Mouse (Mus musculus) brain, embryonic 18.5 days (tissue): ENCODE data around the gene Dock4.
"Not testable (repeated sequence)": the region's sequence is repeated elsewhere in the genome, so short reads cannot be mapped to it uniquely, and the experiment has no call there.

Experiments
- DNase-seq: peaks from one replicate; pipeline ENCODE4 v3.0.0-alpha.2; 2012; ENCODE audit warnings: low read depth, low spot score

The Dock4 gene

DNA sequence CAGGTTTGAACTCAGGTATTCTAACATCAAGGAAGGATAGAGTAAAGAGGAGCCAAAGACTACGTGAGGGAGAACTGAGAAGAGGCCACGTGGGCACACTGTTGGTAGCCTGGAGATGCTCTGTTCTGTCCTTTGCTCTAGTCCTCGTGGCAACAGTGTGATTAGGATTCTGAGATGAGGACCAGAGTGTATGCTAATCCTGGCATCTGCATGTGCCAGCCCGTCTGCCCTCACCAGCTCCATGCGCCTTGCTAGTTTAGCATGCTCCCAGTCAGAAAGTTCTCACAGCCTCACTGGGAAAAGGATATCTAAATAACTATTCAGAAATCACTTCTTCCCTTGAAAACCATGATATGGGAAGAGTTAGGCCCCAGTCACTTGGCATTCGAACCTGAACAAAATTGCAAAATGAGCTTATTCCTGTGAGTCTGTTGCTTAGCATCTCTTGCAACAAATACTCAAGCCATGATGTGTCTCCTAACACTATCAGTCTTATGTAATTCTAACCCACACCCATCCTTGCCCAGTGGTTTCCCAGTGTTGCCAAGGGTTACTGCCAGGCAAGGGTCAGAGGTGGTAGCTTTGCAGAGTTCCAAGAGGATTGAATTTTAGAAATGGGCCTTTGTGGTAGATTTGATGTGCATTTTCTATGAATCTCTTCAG is 372.4 kb downstream of the Dock4 start:
- no peak for DNase-seq

DNA sequence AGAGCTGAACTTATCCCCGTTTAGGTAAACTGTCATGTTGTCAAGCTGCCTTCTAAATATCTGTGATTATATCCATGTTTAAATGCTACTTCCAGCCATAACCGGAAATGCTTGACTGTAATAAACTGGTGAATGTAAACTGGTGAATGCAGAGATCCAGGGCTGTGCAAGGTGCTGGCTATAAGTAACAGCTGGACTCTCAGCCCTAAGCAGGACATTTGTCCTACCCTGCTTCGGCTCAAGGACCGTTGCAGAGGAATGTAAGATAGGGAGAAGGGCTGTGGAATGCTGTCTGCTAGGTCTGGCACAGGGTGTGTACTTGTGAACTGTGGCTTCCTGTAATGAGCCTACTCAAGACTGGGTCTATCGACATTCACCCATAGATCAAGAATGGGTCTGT is 377.9 kb downstream of the Dock4 start:
- no peak for DNase-seq

DNA sequence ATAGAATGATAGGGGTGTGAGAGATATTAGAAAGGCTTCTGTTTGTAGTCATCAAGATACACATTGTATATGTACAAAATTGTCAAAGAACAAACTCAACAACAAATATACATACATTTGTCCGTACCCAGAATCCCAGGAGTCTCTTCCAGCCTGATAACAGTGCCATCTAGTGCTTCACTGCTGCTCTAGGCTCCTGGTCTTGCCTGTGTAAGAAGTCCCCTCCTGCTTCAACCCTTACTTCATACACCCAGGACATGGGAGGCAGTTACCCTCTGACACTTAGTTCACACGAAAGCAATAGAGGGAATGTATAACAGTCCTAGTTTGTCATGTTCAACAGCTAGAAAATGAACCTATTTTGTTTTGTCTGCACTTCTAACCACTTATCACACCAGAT is 378.5 kb downstream of the Dock4 start:
- DNase-seq = no peak

DNA sequence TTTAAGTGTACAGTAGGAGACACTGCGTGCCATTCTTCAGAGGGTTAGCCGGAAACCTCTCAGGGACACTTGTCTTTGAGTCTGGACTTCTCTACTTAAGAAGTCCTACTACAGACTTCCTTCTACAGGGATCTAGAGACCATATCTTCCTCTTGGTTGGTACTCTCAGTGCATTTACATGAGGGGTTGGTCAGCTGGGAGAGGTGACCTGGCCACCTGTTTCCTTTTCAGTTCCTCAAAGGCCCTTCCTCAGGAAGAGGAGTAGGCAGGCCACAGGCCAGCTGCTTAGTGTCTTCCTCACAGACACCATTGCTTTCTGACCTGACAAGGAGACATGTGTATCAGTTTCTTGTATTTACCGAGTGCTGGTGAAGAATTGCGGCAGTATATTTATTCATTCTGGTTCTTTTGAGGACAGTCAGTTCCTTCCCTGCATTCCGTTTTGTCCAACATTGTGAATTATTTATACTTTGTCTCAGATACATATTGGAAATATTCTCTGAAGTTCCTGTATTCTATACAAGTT is 380.2 kb downstream of the Dock4 start:
- DNase-seq = no peak

DNA sequence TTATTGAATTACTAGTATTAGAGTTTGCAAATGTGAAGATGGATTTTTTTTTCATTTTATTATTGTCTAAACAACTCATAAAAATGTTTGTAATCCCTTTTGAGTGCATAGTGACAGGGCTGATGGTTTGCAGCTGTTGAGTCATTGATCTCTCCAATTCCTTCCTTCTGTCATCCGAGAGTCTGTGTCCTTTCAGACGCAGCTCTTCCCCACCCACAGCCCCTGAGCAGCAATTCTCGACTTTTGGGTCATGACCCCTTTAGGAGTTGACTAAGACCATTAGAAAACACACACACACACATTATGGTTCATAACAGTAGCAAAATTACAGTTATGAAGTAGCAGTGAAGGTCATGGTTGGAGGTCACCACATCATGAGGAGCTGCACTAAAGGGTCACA is 380.7 kb downstream of the Dock4 start:
- DNase-seq = no peak

DNA sequence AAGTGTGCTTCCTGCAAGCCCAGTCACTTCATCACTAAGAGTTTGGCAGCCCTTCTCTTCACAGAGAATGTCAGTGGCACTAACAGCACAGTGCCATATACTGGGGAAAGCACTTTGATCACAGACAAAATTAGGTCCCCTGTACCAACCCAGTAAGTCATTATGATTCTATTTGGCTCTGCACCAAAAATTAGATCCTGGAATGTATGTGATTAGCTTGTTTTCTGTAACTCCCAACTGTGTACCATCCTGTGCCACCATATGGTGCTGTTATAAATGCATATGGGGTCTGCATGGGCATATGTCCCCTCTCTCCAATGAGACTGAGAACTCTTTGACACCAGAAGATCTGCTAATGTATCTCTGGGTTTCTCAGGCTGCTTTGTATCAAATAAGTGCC is 382.3 kb downstream of the Dock4 start:
- no peak for DNase-seq

DNA sequence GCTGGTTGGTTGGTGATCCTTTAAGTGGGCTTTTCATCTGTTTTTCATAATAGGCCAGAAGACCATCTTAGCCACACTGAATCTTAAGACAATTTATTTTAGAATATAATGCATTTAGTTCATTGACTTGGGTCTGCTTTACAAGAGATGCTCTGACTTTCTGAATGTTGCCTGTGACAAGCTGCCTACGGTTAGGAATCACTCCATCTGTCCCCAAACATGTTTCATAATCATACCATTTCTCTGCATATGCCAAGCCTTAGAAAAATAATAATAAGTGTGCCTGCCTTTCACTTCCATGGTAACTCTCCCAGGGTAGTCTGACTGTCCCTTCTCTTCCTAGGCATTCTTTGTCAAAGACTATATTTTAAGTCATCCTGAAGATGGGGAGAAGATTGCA is 383.5 kb downstream of the Dock4 start:
- DNase-seq = no peak

DNA sequence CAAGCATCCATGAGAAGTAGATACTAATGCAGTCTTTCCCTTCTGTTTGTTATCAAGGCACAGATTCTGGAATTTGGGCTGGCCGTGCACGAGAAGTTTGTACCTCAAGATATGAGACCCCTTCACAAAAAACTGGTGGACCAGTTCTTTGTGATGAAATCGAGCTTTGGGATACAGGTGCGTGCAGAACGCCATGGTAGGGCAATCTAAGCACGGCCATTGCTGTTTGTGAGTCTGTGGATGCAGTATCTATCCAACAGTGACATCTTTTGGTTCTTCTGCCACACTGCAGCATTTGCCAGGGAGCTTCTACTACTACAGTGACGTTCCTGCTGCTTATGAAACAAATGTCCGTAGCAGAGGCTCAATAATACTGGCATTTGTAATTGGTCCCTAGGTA is 386.4 kb downstream of the Dock4 start:
- DNase-seq = no peak

DNA sequence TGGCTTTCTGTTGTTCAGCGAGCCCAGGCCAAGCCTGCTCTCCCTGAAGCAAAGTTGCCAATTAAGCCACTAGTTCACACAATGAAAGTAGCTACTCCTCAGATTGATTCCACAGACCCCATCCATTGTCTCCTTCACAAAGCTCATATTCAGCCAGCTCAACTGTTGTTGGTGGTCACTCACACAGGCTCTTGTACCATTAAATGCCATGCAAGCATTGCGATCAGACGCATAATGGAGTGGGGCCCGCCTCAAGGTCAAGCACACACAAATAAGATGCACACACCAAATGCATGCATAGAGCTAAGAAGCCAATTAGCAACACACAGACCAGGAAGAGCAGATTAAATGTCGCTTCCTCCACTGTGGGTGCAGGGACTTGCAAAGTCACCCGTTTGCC is 391.2 kb downstream of the Dock4 start:
- DNase-seq = no peak

DNA sequence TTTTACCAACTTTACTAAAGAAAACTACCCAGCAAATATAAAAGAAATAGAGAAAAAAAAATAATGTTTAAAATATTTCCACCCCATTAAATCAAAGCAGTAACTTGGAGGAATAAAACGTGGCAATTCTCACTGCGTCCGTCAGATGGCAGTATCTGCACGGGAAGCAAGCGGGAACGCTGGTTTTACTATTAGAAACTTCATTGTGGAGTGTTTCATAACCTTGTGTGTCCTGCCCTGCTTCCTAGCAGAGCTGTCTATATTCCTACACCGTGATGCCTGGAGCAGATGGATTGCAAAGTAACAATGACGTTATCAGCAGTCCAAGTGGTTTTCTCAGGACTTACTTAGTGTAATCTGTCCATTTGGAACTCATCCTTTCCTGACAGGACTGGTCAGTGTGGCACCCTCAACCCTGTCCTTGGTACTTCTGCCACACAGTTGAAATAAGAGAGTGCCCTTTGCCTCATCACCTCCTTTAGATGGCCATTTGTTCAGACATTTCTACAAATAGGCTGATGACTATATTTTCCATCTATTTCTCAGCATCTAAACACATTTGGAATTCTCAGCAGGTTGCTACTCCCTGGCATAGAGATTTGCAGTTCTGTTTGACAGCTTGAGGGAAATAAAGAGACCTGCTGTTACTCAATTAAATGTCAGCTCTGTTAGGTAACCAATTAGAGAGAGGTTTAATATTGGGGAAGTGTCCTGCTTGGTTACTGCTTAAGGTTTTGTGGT is 392.0 kb downstream of the Dock4 start:
- DNase-seq = no peak

DNA sequence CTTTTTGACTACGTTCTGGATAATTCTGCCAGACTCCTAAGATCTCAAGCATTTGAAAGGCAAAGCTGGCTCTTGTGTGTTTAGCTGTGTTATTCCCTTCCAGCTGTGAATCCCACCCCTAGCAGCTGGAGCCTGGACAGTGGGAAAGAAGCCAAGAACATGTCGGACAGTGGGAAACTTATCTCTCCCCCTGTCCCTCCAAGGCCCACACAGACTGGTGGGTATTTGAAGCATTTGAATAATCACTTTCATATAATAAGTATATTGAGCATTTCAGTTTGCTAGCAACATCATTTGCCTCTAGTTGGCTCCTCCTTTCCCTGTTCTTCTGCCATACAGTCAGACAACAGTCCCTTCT is 392.6 kb downstream of the Dock4 start:
- no peak for DNase-seq

DNA sequence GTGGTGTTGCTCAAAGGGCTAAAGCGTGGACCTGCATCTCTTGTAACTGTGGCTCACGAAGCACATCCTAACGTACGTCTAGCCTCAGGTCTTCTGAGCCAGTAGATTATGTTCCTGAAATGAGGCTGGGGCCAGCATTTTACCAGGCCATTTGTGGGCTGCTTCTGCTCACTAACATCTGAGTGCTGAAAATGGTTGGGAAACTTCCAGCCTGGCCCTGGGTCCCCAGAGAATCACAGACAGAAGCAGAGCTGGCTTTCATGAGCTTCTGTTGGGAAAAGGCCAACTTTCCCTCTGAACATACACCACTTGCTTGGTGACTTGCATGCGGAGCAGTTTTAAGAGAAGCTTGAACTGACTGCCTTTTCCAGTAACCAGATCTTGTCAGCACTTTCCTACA is 393.2 kb downstream of the Dock4 start:
- no peak for DNase-seq

DNA sequence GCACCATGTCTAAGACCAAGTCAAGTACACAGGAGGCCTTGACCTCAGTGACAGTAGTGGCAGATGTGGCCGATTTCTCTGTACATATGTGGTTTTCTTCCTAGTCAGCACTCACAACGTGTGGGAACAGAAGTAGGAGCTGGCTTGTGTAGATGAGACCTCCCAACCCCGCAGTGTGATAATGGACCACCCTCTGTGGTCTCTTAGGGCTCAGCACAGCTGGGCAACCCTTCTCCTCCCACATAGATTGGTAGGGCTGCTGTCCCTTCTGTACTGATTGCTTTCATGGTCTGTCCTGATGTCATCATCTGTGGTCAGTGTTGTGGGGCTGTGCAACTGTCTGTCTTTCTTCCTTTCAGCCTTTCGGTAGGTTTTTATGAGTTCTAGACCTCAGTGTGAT is 394.1 kb downstream of the Dock4 start:
- DNase-seq = no peak

DNA sequence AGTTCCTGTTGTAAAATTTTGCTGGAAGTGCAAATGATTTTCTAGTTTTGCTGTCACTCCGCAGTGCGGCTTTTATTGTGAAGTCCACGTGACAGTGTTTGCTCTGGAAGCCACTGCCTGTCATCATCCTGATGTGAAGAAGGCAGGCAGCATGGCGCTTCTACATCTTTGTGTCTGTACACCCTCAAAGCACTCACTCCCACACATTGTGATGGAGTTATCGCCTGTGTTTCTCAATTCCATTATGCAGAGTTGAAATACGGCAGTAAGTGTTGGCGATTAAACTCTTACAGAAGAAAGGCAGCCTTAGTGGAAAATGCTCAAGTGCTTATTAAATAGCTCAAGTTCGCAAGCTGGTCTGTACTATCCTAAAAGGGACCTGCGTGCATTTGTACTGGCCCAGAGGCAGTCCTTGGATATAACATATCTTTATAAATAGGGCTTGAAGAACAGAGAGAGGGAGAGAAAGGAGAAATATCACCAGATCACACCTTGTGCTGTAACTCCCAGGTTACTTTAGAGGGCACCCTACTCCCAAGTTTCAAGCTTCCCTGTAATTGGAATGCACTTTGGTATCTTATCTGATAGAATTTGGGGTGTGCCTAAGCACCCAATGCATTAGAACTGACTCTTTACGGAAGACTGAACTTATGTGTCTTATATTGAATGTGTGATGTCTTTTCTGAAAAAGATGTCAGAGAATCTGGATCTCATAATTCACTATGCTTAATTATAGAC is 396.7 kb downstream of the Dock4 start:
- DNase-seq = no peak

DNA sequence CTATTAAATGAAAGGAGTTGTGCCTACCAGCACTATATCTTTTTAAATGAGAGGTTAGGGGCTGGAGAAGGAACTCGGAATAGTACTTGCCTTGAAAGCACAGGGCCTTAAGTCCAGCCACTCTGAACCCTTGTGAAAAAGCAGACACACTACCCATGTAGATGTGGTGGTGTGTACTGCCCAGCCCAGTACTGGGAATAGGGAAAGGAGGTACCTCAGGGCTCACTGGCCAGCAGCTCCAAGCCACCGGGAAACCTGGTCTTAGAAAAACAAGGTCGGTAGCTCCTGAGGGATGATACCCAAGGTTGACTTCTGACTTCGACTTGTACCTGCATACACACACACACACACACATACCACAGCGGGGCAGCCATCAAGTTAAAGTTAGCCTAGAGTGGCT is 397.2 kb downstream of the Dock4 start:
- DNase-seq = no peak

DNA sequence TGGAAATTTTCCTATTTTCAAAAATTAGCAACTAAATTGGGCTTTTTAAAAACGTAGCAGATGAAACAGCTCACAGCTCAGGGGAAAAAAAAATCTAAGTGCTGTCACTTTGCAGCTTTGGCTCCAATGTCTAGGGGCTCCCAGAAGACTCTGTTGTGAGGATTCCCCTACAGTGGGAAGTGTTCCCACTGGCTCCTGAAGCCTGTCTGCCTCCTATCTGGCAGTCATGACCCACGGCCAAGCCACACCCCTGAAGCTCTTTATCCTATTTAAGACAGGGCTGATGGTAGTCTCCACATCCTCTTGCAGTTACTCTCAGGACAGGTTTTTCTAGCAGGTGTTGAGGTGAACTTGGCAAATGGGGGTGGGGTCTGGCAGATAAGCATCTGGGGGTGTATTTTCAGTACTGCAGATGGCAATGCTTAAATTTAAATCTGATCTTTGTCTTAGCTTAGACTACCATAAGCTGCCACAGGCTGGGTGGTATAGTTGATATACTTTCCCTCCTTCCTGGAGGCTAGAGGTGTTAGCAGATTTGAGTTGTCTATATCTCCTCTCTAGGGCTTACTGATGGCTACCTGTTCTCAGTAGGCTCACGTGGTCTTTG is 397.8 kb downstream of the Dock4 start:
- no peak for DNase-seq

DNA sequence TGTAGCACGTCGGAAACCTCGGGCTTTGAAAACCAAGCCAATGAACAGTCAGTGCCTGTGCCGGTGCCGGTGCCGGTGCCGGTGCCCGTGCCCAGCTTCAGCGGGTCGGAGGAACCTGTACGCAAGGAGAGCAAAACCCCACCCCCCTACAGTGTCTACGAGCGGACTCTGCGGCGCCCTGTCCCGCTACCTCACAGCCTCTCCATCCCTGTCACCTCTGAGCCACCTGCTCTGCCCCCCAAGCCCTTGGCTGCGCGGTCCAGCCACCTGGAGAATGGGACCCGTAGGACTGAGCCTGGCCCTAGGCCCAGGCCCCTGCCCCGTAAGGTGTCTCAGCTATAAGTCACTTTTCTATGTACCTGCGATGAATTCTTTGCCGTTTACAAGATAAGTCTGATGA is 398.6 kb downstream of the Dock4 start:
- DNase-seq = no peak

DNA sequence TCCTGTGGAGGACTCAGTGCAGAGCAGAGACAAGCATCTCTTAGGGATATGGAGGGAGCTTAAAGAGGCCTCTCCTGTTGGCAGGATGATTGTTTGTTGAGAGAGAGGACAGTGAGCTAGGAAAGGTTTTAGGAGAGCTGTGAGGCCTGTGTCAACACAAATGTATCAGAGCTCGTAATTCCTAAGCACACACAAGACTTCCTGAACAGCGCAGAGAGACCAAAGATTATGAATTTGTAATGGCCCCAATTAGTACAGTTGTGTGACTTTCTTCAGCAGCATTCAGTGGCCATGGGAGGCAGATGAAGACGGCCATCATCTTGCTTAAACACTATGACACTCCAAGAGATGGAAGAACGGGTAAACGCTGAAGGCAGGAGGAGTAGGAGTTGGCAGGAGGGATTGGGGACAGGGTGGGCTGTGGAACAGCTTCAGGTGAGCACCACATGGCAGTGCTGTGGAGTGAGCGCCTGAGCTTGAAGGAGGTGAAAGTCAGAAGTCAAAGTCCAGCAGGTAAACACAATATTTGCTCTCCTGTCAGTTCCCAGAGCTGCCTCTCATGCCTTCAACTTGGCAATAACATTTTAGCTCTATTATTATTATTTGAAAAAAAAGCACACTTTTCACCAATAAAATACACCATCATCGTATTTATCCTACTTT is 409.1 kb downstream of the Dock4 start:
- DNase-seq = no peak

DNA sequence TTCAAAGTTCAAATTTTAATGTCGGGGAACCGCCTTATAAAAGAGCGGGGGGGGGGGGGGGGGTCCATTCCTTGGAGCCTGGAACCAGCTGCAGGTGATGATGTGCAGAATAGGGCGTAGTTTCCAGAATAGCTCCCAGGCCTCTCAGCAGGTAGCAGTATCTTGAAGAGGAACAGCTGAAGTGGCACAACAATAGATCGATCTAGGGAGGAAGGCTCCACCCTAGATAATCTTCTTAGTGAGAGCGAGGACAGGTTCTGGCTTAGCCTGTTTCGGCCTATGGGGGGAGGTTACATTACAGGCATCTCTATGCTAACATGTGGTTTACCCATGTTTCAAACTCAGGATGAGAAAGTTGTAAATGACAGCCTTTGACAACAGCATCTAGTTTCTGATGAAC is 411.7 kb downstream of the Dock4 start:
- DNase-seq = no peak

DNA sequence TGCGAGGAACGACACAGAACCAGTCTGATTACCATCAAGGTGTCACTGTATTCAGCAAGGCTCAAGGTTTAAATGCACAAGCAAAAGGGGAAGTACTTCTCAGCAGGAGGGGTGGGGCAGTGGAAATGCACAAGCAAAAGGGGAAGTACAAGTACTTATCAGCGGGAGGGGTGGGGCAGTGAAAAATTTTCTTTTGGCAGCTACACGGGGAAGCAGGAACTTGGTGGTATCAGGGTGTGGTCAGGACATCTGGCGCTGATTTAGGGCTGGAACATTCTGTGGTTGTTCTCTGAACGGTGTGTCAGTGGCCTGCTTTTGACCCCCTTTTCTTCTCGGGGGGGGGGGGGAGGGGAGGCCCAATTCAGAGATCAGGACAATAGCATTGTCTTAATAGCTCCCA is 413.0 kb downstream of the Dock4 start:
- DNase-seq = not testable (repeated sequence)

DNA sequence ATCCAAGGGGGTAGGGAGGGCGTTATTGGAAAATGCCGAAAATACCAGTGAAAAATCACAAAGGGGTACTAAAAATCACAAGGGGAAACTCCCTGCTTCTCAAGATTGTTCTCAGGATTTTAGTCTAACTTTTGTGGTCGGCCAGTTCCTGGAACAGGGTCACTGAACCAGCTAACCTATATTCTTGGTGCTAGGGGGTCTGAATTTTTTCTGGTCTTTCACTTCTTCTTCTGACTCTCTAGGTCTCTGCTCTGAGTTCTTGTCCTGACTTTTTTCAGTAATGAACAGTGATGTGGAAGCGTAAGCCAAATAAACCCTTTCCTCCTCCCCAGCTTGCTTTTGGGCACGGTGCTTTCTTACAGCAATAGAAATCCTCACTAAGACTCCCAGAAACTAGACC is 424.6 kb downstream of the Dock4 start:
- DNase-seq = no peak

DNA sequence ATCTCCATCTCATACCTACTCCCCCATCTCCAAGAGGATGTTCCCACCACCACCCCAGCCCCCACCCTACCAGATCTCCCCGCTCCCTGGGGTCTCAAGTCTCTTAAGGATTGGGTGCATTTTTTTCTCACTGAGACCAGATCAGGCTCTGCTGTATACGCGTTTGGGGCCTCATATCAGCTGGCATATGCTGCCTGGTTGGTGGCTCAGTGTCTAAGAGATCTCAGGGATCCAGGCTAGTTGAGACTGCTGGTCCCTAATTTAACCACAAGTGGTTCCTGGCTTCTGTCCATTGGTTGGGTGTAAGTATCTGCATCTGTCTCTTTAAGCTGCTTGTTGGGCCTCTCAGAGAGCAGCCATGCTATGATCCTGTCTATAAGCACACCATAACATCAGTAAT is 427.0 kb downstream of the Dock4 start:
- DNase-seq = no peak
